Mouse (Mus musculus): ENCODE measurements around the gene AC131692.1. TPM values are rescaled to one million over a fixed set of nuclear protein-coding genes. Genes with fewer than 3 reads are reported as not detected.

The AC131692.1 gene
- total and polyA plus RNA-seq, 3 experiments: 0.39 to 2.9 TPM; not detected in 1

GRCm38 (mm10) chr19:6056696-6057095 is 37.5 kb upstream of the AC131692.1 start:
- H3K79me2 ChIP-seq (ENCODE audit: control insufficient read depth, insufficient read depth, low read length, poor library complexity): peaks cover 39% of the 10 kb centered on the region
- H3K9ac ChIP-seq (ENCODE audit: control insufficient read depth, low read depth, low read length, poor library complexity, severe bottlenecking): peak overlapping the region; percentile 96
- H3K9me3 ChIP-seq (replicated peaks; ENCODE audit: insufficient read depth, low read length): no peaks in the 10 kb centered on the region
- H3K4me1 ChIP-seq (ENCODE audit: control insufficient read depth in 1 of 2, insufficient read depth in 2 of 2, low read length in 2 of 2): peaks cover 0 to 10% of the 10 kb centered on the region in 2 experiments; a peak in 1 of 4 replicates
- peak overlapping the region; percentile 95 for H3K4me3 ChIP-seq (ENCODE audit: control insufficient read depth in 1 of 2, insufficient read depth in 1 of 2, low read depth in 2 of 2, low read length in 2 of 2)
- H3K27ac ChIP-seq (ENCODE audit: control insufficient read depth, low read depth, low read length): no peak overlapping the region
- H3K36me3 ChIP-seq (ENCODE audit: control insufficient read depth in 1 of 2, insufficient read depth in 2 of 2, low read length in 2 of 2): peaks cover 8 to 18% of the 10 kb centered on the region in 2 experiments
- no peak for DNase-seq (ENCODE audit: low read depth, low spot score)
- TF ChIP-seq MXI1 (IDR thresholded peaks at IDR 0.05; ENCODE audit: low read depth, low read length): no peak
- TF ChIP-seq ZNF384 (IDR thresholded peaks at IDR 0.05; ENCODE audit: low read depth, low read length): no peak
- no peaks in the 10 kb centered on the region for H3K27me3 ChIP-seq (ENCODE audit: control insufficient read depth in 1 of 2, insufficient read depth in 2 of 2, low read length in 2 of 2)

- H3K36me3 ChIP-seq (ENCODE audit: control insufficient read depth in 1 of 2, insufficient read depth in 2 of 2, low read length in 2 of 2): peaks cover 4 to 21% of the 10 kb centered on the region in 2 experiments
- peaks cover 46% of the 10 kb centered on the region for H3K79me2 ChIP-seq (ENCODE audit: control insufficient read depth, insufficient read depth, low read length, poor library complexity)
- peaks cover 0 to 15% of the 10 kb centered on the region in 2 experiments; a peak in 1 of 4 replicates for H3K4me1 ChIP-seq (ENCODE audit: control insufficient read depth in 1 of 2, insufficient read depth in 2 of 2, low read length in 2 of 2)
- peak; percentile 98 for DNase-seq (ENCODE audit: low read depth, low spot score)
- H3K9ac ChIP-seq (ENCODE audit: control insufficient read depth, low read depth, low read length, poor library complexity, severe bottlenecking): peak within 1 kb of the TSS; percentile 96
- no peaks in the 10 kb centered on the region for H3K27me3 ChIP-seq (ENCODE audit: control insufficient read depth in 1 of 2, insufficient read depth in 2 of 2, low read length in 2 of 2)
- peak within 1 kb of the TSS; percentile 95 for H3K4me3 ChIP-seq (ENCODE audit: control insufficient read depth in 1 of 2, insufficient read depth in 1 of 2, low read depth in 2 of 2, low read length in 2 of 2)
- H3K9me3 ChIP-seq (replicated peaks; ENCODE audit: insufficient read depth, low read length): no peaks in the 10 kb centered on the region
- peak within 1 kb of the TSS; percentile 67 for H3K27ac ChIP-seq (ENCODE audit: control insufficient read depth, low read depth, low read length)
- no peak for TF ChIP-seq JUND (IDR thresholded peaks at IDR 0.05; ENCODE audit: low read depth, low read length)
- TF ChIP-seq ETS1 (IDR thresholded peaks at IDR 0.05; ENCODE audit: low read depth, low read length): no peak
- no peak for TF ChIP-seq SMC3 (IDR thresholded peaks at IDR 0.05; ENCODE audit: low read depth, low read length)
- no peak for TF ChIP-seq MEF2A (IDR thresholded peaks at IDR 0.05; ENCODE audit: extremely low read depth, insufficient replicate concordance, low read depth, low read length, poor library complexity, severe bottlenecking)
- TF ChIP-seq POLR2AphosphoS5 (IDR thresholded peaks at IDR 0.05; ENCODE audit: borderline replicate concordance, low read depth, low read length): peak; percentile 73; the same call in 1 of the 2 replicates
- peak; percentile 71; the same call in 1 of the 2 replicates for TF ChIP-seq KAT2A (conservative IDR thresholded peaks at IDR 0.05; ENCODE audit: low read depth, low read length)
- peak; percentile 97 for TF ChIP-seq NELFE (IDR thresholded peaks at IDR 0.05; ENCODE audit: low read depth, low read length)
- peak; percentile 93 for TF ChIP-seq NRF1 (IDR thresholded peaks at IDR 0.05; ENCODE audit: insufficient read depth, low read depth, low read length, poor library complexity, severe bottlenecking)
- TF ChIP-seq USF1 (IDR thresholded peaks at IDR 0.05; ENCODE audit: low read depth, low read length): no peak
- TF ChIP-seq MYB (IDR thresholded peaks at IDR 0.05; ENCODE audit: low read depth, low read length): no peak
- no peak for TF ChIP-seq EP300 (IDR thresholded peaks at IDR 0.05; ENCODE audit: low read depth in 1 of 2, low read length in 2 of 2)
- no peak for TF ChIP-seq USF2 (IDR thresholded peaks at IDR 0.05; ENCODE audit: borderline replicate concordance in 1 of 2, insufficient read depth in 1 of 2, low read depth in 1 of 2, low read length in 2 of 2)
- TF ChIP-seq TCF12 (IDR thresholded peaks at IDR 0.05; ENCODE audit: low read depth, low read length): peak; percentile 70; the same call in 1 of the 2 replicates
- TF ChIP-seq MXI1 (IDR thresholded peaks at IDR 0.05; ENCODE audit: low read depth, low read length): no peak; the same call in none of the 2 replicates
- peak; percentile 74 for TF ChIP-seq ZMIZ1 (IDR thresholded peaks at IDR 0.05; ENCODE audit: low read depth, low read length)
- TF ChIP-seq UBTF (IDR thresholded peaks at IDR 0.05; ENCODE audit: borderline replicate concordance, insufficient read depth, low read depth, low read length): peak; percentile 70; the same call in 1 of the 2 replicates
- no peak for TF ChIP-seq ZKSCAN1 (IDR thresholded peaks at IDR 0.05; ENCODE audit: low read depth, low read length)
- TF ChIP-seq MYC (IDR thresholded peaks at IDR 0.05; ENCODE audit: low read depth, low read length): peak; percentile 58; the same call in 1 of the 2 replicates
- no peak for TF ChIP-seq ZNF384 (IDR thresholded peaks at IDR 0.05; ENCODE audit: low read depth, low read length)
- TF ChIP-seq GATA1 (IDR thresholded peaks at IDR 0.05; ENCODE audit: low read depth, low read length): no peak
- TF ChIP-seq CHD2 (IDR thresholded peaks at IDR 0.05; ENCODE audit: low read length): no peak
- peak; percentile 95 for TF ChIP-seq POLR2AphosphoS2 (IDR thresholded peaks at IDR 0.05; ENCODE audit: low read length)
- no peak for TF ChIP-seq TAL1 (IDR thresholded peaks at IDR 0.05; ENCODE audit: low read length)
- TF ChIP-seq CTCF (IDR thresholded peaks at IDR 0.05 in 2 of 3, conservative IDR thresholded peaks at IDR 0.05 in 1 of 3; ENCODE audit: control insufficient read depth in 1 of 3, insufficient read depth in 1 of 3, low read depth in 2 of 3, low read length in 3 of 3, poor library complexity in 1 of 3, severe bottlenecking in 1 of 3): 0 out of 6 replicates have a peak, but pooled peaks of 1 of the 3 experiments have one; percentile 5
- peak; percentile 84 for TF ChIP-seq ELF1 (IDR thresholded peaks at IDR 0.05; ENCODE audit: low read depth, low read length)
- TF ChIP-seq MAFK (IDR thresholded peaks at IDR 0.05; ENCODE audit: borderline replicate concordance, low read depth, low read length): no peak
- TF ChIP-seq RCOR1 (IDR thresholded peaks at IDR 0.05; ENCODE audit: low read depth, low read length): no peak
- no peak for TF ChIP-seq MAZ (IDR thresholded peaks at IDR 0.05; ENCODE audit: low read depth, low read length)
These were observed 36.7 kb upstream of the AC131692.1 start, which contains the start of the genes Mrpl49 and Fau for GRCm38 (mm10) chr19:6057313-6058096. Gene Mrpl49, minus strand, starts transcription at chr19:6057785. Gene Fau, plus strand, starts transcription at chr19:6057844.
